Mouse (Mus musculus): ENCODE data around the gene Olfr1412.

DNA sequence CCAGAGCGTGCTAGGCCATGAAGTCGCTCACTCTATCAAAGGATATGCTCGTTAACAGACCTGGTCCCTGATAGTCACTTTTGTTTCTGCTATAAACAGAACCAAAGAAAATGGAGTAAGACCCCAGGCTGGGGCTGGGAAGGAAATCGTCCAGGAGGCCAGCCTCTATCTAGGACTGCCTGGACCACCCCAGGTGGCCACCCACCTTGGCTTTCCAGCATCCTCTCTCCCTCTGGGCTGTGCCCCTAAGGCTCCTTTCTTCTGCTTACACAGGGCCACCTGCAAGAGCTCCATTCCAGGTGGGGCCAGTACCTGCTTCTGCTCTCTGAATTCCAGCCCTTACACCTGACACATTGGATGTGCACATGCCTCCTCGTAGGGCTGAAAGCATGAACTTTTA is 46.6 kb downstream of the Olfr1412 start:
- no peak for TF ChIP-seq CTCF (IDR thresholded peaks at IDR 0.05; ENCODE audit: low read depth)
- TF ChIP-seq EP300 (IDR thresholded peaks at IDR 0.05; ENCODE audit: low read depth): no peak

Data from liver, embryonic 14.5 days (tissue).